Mouse (Mus musculus) C2C12 (cell line): Measurements from ENCODE around the gene Habp2. TPM values are rescaled to one million over a fixed set of nuclear protein-coding genes. Genes with fewer than 3 reads are reported as not detected.

Experiments used
- H3K27me3 ChIP-seq: one replicate; pipeline ENCODE4 v1.6.1; 2011; ENCODE audit not compliant: control insufficient read depth, insufficient read depth, insufficient read length
- H3K36me3 ChIP-seq: one replicate; pipeline ENCODE4 v1.6.1; 2011; ENCODE audit not compliant: control insufficient read depth, insufficient read depth
- H3K4me3 ChIP-seq: one replicate; pipeline ENCODE4 v1.5.1; 2011; ENCODE audit warnings: mild to moderate bottlenecking, control low read depth; ENCODE audit not compliant: poor library complexity, insufficient read depth, severe bottlenecking
- H3K79me2 ChIP-seq: one replicate; pipeline ENCODE4 v1.6.1; 2011; ENCODE audit not compliant: control insufficient read depth, insufficient read depth
- H3K79me3 ChIP-seq: one replicate; pipeline ENCODE4 v1.6.1; 2011; ENCODE audit warnings: low read depth, control low read depth
- H3ac ChIP-seq: one replicate; pipeline ENCODE3; 2011; ENCODE audit warnings: low read depth; ENCODE audit not compliant: control insufficient read depth, insufficient read length
- CEBPB ChIP-seq: IDR thresholded peaks from one replicate; pipeline ENCODE4 v1.6.1; 2011; ENCODE audit warnings: low read depth, mild to moderate bottlenecking, control low read depth, moderate library complexity
- CTCF ChIP-seq: IDR thresholded peaks from one replicate; pipeline ENCODE4 v1.5.1; 2011; ENCODE audit not compliant: control insufficient read depth, insufficient read depth, insufficient read length
- FOSL1 ChIP-seq: IDR thresholded peaks from one replicate; pipeline ENCODE4 v1.8.0; 2011; ENCODE audit warnings: mild to moderate bottlenecking, low read length; ENCODE audit not compliant: poor library complexity, insufficient read depth, severe bottlenecking
- MAX ChIP-seq: IDR thresholded peaks from one replicate; pipeline ENCODE4 v1.6.1; 2011; ENCODE audit warnings: mild to moderate bottlenecking, control low read depth
- MYOD1 ChIP-seq: IDR thresholded peaks from one replicate; pipeline ENCODE4 v1.6.1; 2011; ENCODE audit warnings: low read depth; ENCODE audit not compliant: control insufficient read depth, insufficient read length
- MYOG ChIP-seq: IDR thresholded peaks from one replicate; pipeline ENCODE4 v1.6.1; 2011; ENCODE audit not compliant: control insufficient read depth, insufficient read length; ENCODE audit errors: extremely low read depth
- USF1 ChIP-seq: IDR thresholded peaks from one replicate; pipeline ENCODE4 v1.6.1; 2011; ENCODE audit warnings: low read depth, mild to moderate bottlenecking, control low read depth, moderate library complexity
- polyA plus RNA-seq: library from polyadenylated mRNA; unstranded; fragments of >200 nt; fragmentation: generic; extraction: Trizol; gene quantifications from one replicate; pipeline ENCODE4 v1.2.1, GENCODE M21; 2012; ENCODE audit warnings: missing spikeins

Habp2 gene
- polyA plus RNA-seq, 1 experiment, result 0.07 TPM

- TF ChIP-seq CTCF (no peak), MYOG (no peak), MAX (no peak), MYOD1 (no peak), CEBPB (no peak), USF1 (no peak), FOSL1 (no peak)
- Histone ChIP-seq H3K79me2 (no peaks in the 10 kb centered on the region), H3K79me3 (no peaks in the 10 kb centered on the region), H3K4me3 (no peak overlapping the region), H3K27me3 (no peaks in the 10 kb centered on the region), H3K36me3 (no peaks in the 10 kb centered on the region), H3ac (no peak overlapping the region)
Measured at GRCm38 (mm10) chr19:56319629-56320028, 32.7 kb downstream of the Habp2 start.

DNA sequence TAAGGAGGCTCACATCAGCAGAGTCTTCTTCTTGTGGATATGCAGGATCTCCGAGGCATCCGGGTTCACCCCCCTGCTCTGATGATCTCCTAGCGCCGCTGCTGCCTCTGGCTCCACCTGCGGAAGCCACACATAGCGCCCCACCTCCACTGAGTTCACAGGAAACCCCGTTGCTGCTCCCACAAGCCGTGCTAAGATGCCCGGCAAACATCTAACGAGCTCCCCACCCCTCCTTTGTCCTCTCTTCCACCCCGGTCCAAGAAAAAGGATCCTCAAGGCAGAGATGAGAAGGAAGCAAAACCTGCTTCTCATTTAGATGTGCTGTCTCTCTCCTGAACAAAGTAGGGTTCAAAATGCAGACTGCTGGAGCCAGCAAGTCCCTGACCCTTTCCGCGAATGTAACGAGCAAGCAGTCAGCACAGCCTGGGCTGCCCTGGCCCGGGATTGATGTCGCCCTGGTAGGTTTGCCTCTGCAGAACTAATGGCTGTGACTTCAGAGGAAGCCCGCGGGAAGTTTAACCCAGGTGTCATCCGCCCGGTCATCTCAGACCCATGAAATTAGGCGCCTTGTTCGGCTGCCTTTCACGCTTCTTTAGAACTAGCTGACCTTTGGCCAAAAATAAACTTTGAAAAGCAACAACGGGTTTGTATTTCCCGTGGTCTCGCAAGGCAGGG lies 33.4 kb downstream of the Habp2 start:
- no peaks in the 10 kb centered on the region for H3K27me3 ChIP-seq
- no peaks in the 10 kb centered on the region for H3K79me2 ChIP-seq
- H3ac ChIP-seq, result no peak overlapping the region
- H3K36me3 ChIP-seq, result no peaks in the 10 kb centered on the region
- no peak overlapping the region for H3K4me3 ChIP-seq
- no peaks in the 10 kb centered on the region for H3K79me3 ChIP-seq
- TF ChIP-seq FOSL1 (no peak), CEBPB (no peak), CTCF (no peak), MAX (no peak), USF1 (no peak), MYOD1 (no peak), MYOG (no peak)

DNA sequence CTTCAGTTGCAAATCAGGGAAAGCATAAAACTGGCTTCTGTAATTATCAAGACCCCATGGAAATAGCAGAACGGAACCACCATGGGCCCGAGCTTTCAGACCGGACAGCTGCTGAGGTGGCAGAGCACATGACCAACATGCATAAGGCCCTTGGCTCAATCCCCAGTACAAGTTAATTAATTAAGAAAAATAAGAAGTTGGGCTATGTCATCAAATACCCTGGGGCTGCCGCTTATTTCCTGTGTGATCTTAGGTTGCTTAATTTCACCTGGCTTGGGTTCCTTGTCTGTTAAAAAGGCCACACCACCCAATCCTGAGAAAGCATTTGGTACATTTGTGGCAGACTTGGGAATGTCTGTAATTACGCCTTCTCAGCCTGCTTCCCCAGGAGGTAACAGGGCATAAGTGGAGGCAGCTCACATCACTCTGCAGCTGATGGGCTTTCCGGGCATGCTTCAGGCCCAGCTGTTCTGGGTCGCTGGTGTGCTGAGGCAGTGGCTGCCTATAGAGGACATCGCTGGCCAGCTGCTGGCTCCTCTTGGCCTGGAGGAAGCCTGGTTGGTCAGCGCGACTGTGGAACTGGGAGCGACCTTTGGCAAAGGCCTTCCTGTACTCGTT lies 34.5 kb downstream of the Habp2 start:
- H3K27me3 ChIP-seq, result peaks cover 3% of the 10 kb centered on the region
- H3K79me2 ChIP-seq, result no peaks in the 10 kb centered on the region
- TF ChIP-seq MYOD1 (no peak), USF1 (no peak), CEBPB (no peak), FOSL1 (no peak), CTCF (no peak), MAX (no peak), MYOG (no peak)
- H3ac ChIP-seq, result no peak overlapping the region
- H3K79me3 ChIP-seq, result no peaks in the 10 kb centered on the region
- no peaks in the 10 kb centered on the region for H3K36me3 ChIP-seq
- no peak overlapping the region for H3K4me3 ChIP-seq

DNA sequence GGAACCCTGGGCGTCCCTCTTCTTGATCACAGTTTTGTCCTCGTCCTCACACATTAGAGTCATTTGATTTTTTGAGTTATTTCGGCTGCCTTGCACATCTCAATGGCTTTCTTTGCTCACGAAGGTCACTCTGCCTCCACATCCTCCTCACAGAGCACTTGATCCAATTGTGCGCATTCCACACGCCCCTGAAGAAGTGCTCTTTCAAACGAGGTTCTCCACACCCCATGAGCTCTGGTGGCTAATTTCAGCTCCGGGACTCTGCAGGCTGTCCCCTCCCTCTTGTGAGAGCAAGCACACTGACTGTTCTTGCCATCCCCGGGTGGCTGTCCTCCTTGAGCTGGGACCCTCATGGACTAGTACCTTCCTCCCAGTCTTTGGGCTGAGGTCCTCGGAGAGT lies 38.7 kb downstream of the Habp2 start:
- H3K79me2 ChIP-seq, result no peaks in the 10 kb centered on the region
- TF ChIP-seq FOSL1 (no peak), USF1 (no peak), CTCF (no peak), MAX (no peak), MYOD1 (no peak), CEBPB (no peak), MYOG (no peak)
- H3K36me3 ChIP-seq, result no peaks in the 10 kb centered on the region
- no peak overlapping the region for H3K4me3 ChIP-seq
- H3ac ChIP-seq, result no peak overlapping the region
- H3K79me3 ChIP-seq, result no peaks in the 10 kb centered on the region
- H3K27me3 ChIP-seq, result peaks cover 3% of the 10 kb centered on the region

GRCm38 (mm10) chr19:56326243-56326855 lies 39.4 kb downstream of the Habp2 start:
- Histone ChIP-seq H3K36me3 (no peaks in the 10 kb centered on the region), H3K4me3 (no peak overlapping the region), H3K79me2 (no peaks in the 10 kb centered on the region), H3K79me3 (no peaks in the 10 kb centered on the region), H3K27me3 (peaks cover 3% of the 10 kb centered on the region), H3ac (no peak overlapping the region)
- TF ChIP-seq MAX, result no peak
- TF ChIP-seq USF1, result no peak
- TF ChIP-seq MYOG, result no peak
- no peak for TF ChIP-seq FOSL1
- no peak for TF ChIP-seq MYOD1
- no peak for TF ChIP-seq CTCF
- TF ChIP-seq CEBPB, result no peak
